Mouse (Mus musculus): ENCODE measurements around the gene Plcl1. TPM values are rescaled to one million over a fixed set of nuclear protein-coding genes. Genes with fewer than 3 reads are reported as not detected.

The Plcl1 gene
- polyA plus RNA-seq, 1 experiment = 5.5 TPM

DNA sequence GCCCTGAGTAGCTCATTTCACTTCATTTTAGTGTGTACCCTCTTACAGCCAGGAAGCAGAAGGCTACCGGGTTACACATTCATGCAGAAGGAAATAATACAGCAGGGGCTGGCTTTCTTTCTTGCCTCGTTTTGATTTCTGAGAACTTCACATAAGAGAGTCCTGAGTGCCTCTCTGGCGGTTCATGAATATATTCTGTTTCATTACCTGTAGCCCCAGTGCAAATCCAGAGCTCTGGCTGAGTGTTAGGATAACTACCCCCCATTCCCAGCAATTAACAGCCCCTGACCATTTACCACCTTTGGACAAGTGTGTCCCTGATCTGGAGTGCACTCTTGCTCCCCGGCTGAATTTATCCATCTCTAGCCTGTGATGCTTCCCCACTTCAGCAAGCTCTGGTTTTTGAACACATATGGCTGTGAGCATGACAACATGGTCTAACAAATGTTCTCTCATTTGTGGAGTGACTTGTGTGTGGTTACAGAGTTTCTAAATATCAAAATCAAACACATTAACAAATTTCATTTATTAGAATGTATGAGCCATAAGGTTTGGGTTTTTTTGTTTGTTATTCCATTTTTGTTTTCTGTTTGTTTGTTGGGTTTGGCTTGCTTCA lies 263.0 kb downstream of the Plcl1 start:
- TF ChIP-seq POLR2A (IDR thresholded peaks at IDR 0.05; ENCODE audit: borderline replicate concordance, extremely low read depth, insufficient read depth, insufficient read length, poor library complexity, severe bottlenecking) (no peak), CTCF (IDR thresholded peaks at IDR 0.05; ENCODE audit: borderline replicate concordance, extremely low read depth, insufficient read depth, insufficient read length) (no peak)
- peak; percentile 57 for DNase-seq (ENCODE audit: low read depth)

DNA sequence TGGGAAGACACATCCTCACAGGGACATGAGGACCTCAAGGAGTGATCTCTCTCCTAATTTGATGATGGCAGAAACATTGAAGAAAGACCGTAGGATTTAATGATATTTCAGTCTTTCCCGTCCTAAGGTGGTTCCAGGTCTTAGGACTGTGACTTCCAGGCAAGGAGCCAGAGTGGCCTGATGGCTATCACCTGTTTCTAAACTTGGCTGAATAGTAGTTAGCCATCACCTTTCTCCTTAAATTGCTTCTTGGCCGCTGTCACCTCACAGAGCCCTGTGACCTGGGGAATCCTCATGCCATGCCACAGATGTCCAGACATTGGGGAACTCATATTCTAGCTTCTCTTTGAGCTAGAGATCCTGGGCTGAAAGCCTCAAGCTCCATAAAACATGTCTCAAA lies 277.0 kb downstream of the Plcl1 start:
- DNase-seq (ENCODE audit: low read depth) = no peak
- TF ChIP-seq POLR2A (IDR thresholded peaks at IDR 0.05; ENCODE audit: borderline replicate concordance, extremely low read depth, insufficient read depth, insufficient read length, poor library complexity, severe bottlenecking) (no peak), CTCF (IDR thresholded peaks at IDR 0.05; ENCODE audit: borderline replicate concordance, extremely low read depth, insufficient read depth, insufficient read length) (no peak)

DNA sequence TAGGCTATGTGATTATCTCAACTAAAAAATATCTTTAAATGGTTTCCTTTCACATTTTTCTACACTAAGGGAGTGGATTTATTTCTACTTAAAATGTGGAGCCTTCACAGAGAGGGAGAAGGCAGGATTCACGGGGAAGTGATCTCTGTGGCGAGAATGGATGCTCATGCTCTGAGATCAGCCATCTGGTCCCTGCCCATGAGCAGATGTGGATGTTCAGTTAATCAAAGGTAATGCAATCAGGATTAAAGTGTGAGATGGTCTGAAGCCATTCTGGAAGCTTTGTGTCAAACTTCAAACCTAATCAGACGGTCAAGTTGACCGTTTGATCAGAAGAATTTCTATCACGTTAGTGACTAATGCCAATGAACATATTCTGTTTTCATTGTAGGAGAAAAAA lies 280.5 kb downstream of the Plcl1 start:
- TF ChIP-seq CTCF (IDR thresholded peaks at IDR 0.05; ENCODE audit: borderline replicate concordance, extremely low read depth, insufficient read depth, insufficient read length) (no peak), POLR2A (IDR thresholded peaks at IDR 0.05; ENCODE audit: borderline replicate concordance, extremely low read depth, insufficient read depth, insufficient read length, poor library complexity, severe bottlenecking) (no peak)
- DNase-seq (ENCODE audit: low read depth) = no peak

DNA sequence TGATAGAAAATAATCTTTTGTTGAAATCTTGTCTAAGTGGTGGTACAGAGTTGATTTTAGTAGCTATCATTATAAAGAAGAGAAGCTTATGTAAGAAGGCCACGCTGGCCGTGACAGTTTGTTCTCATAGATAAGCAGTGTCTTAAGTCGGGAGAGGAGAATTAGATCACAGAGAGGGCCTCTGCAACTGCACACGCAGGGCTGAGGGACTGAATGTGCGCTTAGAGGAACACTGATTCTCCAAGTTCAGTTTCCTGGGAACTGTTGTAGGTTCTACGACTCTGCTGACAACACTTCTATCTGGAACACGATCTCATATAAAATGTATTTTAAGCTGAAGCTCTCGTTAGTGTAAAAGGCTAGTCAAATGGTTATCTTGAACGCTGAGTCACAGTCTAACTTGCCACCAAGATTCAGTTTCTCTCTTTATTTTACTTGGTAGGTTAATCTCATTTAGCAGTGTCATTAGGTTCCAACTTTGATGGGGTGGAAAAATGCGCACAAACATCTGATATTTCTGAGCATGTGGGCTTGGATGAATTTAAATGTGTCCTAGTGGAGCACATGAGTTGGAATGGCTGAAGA lies 288.0 kb downstream of the Plcl1 start:
- DNase-seq (ENCODE audit: low read depth) = no peak
- TF ChIP-seq CTCF (IDR thresholded peaks at IDR 0.05; ENCODE audit: borderline replicate concordance, extremely low read depth, insufficient read depth, insufficient read length) (no peak), POLR2A (IDR thresholded peaks at IDR 0.05; ENCODE audit: borderline replicate concordance, extremely low read depth, insufficient read depth, insufficient read length, poor library complexity, severe bottlenecking) (no peak)

DNA sequence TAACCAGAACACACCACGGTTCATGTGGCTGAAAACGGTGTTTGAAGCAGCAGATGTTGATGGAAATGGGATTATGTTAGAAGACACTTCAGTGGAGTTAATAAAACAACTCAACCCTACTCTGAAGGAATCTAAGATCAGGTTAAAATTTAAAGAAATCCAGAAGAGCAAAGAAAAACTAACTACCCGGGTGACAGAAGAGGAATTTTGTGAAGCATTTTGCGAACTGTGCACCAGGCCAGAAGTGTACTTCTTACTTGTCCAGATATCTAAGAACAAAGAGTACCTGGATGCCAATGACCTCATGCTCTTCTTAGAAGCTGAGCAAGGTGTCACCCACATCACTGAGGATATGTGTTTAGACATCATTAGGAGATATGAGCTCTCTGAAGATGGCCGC lies 290.5 kb downstream of the Plcl1 start:
- no peak for DNase-seq (ENCODE audit: low read depth)

DNA sequence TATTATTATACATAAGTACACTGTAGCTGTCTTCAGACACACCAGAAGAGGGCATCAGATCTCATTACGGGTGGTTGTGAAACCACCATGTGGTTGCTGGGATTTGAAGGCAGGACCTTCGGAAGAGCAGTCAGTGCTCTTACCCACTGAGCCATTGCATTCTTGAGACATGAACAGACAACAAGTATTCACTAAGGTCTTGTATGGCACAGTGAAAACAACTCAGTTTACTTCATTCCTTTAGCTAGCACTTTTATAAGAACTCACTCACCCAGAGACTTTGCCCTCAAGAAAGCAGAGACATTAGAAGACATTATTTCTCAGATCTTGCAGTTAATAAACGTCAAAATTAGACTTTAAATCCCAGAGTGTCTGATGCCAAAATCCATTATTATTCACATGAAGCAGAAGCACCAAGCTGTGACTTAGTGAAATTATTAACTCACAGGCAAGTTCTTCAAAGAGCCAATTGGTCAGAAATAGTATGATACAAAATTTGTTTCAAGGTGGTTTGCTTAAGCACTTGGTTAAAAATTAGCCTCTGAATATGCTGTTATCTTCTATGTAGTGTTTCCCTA lies 293.8 kb downstream of the Plcl1 start:
- DNase-seq (ENCODE audit: low read depth) = no peak
- no peak for TF ChIP-seq POLR2A (IDR thresholded peaks at IDR 0.05; ENCODE audit: borderline replicate concordance, extremely low read depth, insufficient read depth, insufficient read length, poor library complexity, severe bottlenecking)
- no peak for TF ChIP-seq CTCF (IDR thresholded peaks at IDR 0.05; ENCODE audit: borderline replicate concordance, extremely low read depth, insufficient read depth, insufficient read length)

More for the DNA sequence above, 290.5 kb downstream of the Plcl1 start:
- TF ChIP-seq CTCF (IDR thresholded peaks at IDR 0.05; ENCODE audit: borderline replicate concordance, extremely low read depth, insufficient read depth, insufficient read length) = no peak
- TF ChIP-seq POLR2A (IDR thresholded peaks at IDR 0.05; ENCODE audit: borderline replicate concordance, extremely low read depth, insufficient read depth, insufficient read length, poor library complexity, severe bottlenecking) = no peak

DNA sequence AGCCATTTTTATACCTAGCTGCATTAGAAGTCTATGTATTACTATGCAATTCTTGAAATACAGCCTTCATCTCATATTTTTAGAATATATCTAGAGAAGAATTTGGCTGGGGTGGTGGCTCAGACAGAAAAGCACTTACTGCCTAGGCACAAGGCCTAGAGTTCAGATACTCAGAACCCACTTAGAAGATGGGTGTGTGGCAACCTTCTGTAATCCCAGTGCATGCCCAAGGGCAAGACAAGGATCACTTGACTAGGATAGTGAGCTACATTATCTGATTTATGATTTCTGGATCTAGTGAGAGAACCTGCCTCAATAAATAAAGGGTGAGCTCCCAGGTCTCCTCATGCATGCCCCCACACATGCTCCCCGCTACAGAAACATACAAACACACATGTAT lies 294.3 kb downstream of the Plcl1 start:
- no peak for DNase-seq (ENCODE audit: low read depth)
- TF ChIP-seq CTCF (IDR thresholded peaks at IDR 0.05; ENCODE audit: borderline replicate concordance, extremely low read depth, insufficient read depth, insufficient read length) (no peak), POLR2A (IDR thresholded peaks at IDR 0.05; ENCODE audit: borderline replicate concordance, extremely low read depth, insufficient read depth, insufficient read length, poor library complexity, severe bottlenecking) (no peak)

DNA sequence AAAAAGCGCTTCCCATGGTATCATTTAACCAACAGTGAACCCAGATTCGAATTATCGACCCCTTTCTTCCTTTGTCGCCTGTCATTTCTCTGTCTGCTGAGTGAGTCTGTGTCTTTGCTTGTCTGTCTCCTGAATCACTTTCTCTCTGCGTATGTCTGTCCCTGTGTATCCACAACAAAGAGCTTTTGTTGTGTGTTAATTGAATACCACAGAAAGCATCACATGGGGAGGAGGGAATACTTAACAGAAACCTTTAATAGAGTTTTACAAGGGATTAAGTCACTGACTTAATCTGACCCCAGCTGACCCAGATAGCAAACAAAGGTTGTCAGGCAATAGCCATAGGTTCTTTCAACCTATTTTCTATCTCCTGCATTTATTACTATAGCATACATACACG lies 295.0 kb downstream of the Plcl1 start:
- DNase-seq (ENCODE audit: low read depth) = no peak
- TF ChIP-seq CTCF (IDR thresholded peaks at IDR 0.05; ENCODE audit: borderline replicate concordance, extremely low read depth, insufficient read depth, insufficient read length) (no peak), POLR2A (IDR thresholded peaks at IDR 0.05; ENCODE audit: borderline replicate concordance, extremely low read depth, insufficient read depth, insufficient read length, poor library complexity, severe bottlenecking) (no peak)

DNA sequence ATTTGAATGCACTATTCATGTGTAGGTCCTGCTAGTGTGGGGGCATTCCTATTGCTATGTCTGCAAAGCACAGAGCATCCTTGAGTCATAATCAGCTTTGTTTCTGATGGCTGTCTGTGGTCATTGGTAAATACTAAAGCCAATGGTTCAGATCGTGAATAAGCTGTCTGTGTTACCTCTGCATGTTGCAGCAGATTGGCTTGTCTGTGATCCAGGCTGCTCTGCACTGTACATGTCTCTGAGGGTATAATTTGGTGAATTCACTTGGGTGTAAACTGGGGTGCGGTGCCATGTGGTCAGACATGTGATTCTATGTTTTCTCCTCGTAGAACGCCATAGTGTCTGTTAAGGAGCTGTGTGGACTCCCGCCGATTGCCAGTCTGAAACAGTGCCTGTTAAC lies 295.9 kb downstream of the Plcl1 start:
- no peak for DNase-seq (ENCODE audit: low read depth)

DNA sequence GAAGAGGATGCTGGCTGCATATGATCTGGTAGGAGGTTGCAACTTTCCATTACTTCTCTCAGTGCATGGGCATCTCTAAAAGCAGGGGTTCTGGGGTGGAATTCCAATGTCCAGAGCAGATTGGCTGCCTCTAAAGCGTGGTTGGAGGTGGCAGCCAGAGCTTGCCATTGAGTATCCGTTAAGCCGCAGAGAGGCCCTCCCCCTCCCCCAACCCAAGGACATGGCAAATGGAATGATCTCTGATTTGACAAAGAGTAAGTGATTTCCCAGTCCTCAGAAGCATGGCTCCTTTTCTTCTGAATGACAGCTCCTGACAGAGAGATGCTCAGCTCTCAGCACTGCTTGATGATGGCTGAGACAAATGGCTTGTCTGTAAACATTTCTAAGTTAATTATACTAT lies 296.4 kb downstream of the Plcl1 start:
- DNase-seq (ENCODE audit: low read depth) = peak; percentile 64
- TF ChIP-seq CTCF (IDR thresholded peaks at IDR 0.05; ENCODE audit: borderline replicate concordance, extremely low read depth, insufficient read depth, insufficient read length) (no peak), POLR2A (IDR thresholded peaks at IDR 0.05; ENCODE audit: borderline replicate concordance, extremely low read depth, insufficient read depth, insufficient read length, poor library complexity, severe bottlenecking) (no peak)

More for the DNA sequence above, 295.9 kb downstream of the Plcl1 start:
- TF ChIP-seq CTCF (IDR thresholded peaks at IDR 0.05; ENCODE audit: borderline replicate concordance, extremely low read depth, insufficient read depth, insufficient read length) (no peak), POLR2A (IDR thresholded peaks at IDR 0.05; ENCODE audit: borderline replicate concordance, extremely low read depth, insufficient read depth, insufficient read length, poor library complexity, severe bottlenecking) (no peak)

DNA sequence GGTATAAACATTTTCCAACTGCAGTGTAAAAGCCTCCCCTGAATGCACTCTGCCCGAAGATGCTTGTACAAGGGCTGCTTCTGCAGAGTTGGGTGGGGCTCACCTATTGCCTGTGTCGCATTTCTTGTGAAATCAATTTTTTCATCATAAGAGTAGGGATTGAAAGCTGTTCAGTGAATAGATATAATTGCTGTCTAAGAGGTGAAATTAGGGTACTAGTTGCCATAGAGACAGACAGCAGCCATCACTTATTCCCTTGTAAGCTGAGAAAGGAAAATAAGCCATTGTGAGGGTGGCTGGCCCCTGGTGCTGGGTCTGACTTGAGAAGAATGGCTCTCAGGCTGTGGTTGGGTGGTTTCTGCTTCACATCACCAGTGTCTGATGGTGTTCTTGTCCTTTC lies 299.0 kb downstream of the Plcl1 start:
- peak; percentile 86 for DNase-seq (ENCODE audit: low read depth)
- TF ChIP-seq CTCF (IDR thresholded peaks at IDR 0.05; ENCODE audit: borderline replicate concordance, extremely low read depth, insufficient read depth, insufficient read length) (no peak), POLR2A (IDR thresholded peaks at IDR 0.05; ENCODE audit: borderline replicate concordance, extremely low read depth, insufficient read depth, insufficient read length, poor library complexity, severe bottlenecking) (no peak)

DNA sequence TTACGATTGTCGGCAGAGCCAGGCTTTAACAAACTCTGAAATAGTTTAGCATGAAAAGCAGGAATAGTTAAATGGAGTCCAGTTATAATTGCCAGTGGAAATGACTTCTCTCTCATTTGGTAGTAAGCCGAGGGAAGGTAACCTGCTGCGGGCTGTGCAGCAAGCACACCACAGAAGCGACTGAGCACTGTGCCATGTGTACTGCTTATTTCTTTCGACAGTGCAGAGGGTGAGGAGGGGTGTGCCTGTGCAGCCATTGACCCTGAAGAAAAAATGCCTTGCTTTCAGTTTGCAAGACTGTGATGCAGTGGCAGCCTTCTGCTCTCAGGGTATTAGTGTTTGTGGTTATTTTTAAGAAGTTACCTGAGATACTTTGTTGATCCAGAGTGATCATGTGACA lies 299.5 kb downstream of the Plcl1 start:
- TF ChIP-seq POLR2A (IDR thresholded peaks at IDR 0.05; ENCODE audit: borderline replicate concordance, extremely low read depth, insufficient read depth, insufficient read length, poor library complexity, severe bottlenecking) = no peak
- no peak for TF ChIP-seq CTCF (IDR thresholded peaks at IDR 0.05; ENCODE audit: borderline replicate concordance, extremely low read depth, insufficient read depth, insufficient read length)
- peak; percentile 48 for DNase-seq (ENCODE audit: low read depth)

All from brain, embryonic 14.5 days (tissue).